Mouse (Mus musculus) embryonic fibroblast, embryonic 13.5 days (primary cell): ENCODE data around the gene Washc4.

Experiments used
- CTCF ChIP-seq: IDR thresholded peaks from 2 replicates; pipeline ENCODE4 v1.5.1; 2011; ENCODE audit warnings: mild to moderate bottlenecking, control low read depth, low read length, moderate library complexity, borderline replicate concordance; ENCODE audit not compliant: insufficient read depth
- POLR2A ChIP-seq: IDR thresholded peaks from 2 replicates; pipeline ENCODE4 v1.6.1; 2011; ENCODE audit warnings: low read depth, mild to moderate bottlenecking, control low read depth, low read length, moderate library complexity

DNA sequence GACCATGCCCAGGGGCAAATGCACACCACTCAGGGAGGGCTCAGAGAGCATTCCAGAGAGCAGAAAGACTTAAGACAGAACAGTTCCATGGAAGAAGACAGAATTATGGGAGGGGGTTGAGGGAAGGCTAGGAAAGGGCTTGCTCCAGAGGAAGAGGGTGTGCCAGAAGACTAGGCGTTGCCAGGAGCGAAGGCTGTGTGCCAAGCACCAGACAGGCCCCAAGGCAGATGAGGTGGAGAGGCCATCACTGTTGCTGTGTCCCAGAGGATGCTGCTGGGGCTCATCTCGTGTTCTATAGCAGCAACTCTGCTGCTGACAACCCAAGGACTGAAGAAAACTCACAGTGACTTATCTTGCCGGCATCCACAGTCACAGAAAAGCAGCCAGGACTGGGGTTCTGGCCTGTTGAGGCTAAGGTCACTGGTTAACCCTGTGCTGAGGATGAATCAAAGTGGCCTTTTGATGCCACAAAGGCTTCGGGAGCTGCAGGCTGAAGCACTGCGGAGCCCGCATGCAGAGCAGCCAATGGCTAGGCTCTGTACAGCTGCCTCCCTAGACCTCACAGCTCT lies 89.3 kb downstream of the Washc4 start:
- TF ChIP-seq CTCF = no peak
- TF ChIP-seq POLR2A = no peak
